Mouse (Mus musculus) thymus, postnatal 14 days (tissue): Measurements from ENCODE around the gene Cavin1.

ENCODE experiments used
- DNase-seq: peaks from one replicate; pipeline ENCODE4 v3.0.0; 2021

Cavin1 gene

GRCm38 (mm10) chr11:100908112-100908511 lies 62.6 kb downstream of the Cavin1 start:
- DNase-seq: no peak

- no peak for DNase-seq
Observed at GRCm38 (mm10) chr11:100906885-100907284, 63.8 kb downstream of the Cavin1 start.
